Mouse (Mus musculus): ENCODE measurements around the gene C1rl. TPM values are rescaled to one million over a fixed set of nuclear protein-coding genes. Genes with fewer than 3 reads are reported as not detected.
A peak's percentile ranks its signal among the peaks of the same experiment; 100 is the strongest.
"Not testable (repeated sequence)": the region's sequence is repeated elsewhere in the genome, so short reads cannot be mapped to it uniquely, and the experiment has no call there.

C1rl gene
- total RNA-seq, 4 experiments from 2014 or later = 28.1 to 44.4 (median 34.4) TPM

DNA sequence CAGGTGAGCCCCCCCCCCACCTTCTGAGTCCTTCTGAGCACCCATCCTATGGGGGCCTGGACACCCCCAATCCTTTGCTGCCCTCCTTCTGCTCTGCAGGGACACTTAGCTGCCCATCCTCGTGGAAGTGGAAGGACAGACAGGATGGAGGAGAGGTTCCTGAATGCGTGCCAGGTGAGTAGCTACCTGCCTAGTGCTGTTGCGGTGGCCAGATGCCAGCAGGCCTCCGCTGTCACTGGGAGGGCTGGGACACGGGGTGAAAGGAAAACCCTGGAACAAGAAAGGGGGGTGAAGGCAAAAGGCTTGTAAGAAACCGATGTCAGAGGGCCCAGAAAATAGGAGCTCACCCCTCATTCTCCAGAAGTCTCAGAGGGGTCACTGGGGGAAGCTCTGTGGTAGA lies 14.1 kb downstream of the C1rl start:
- DNase-seq = no peak

DNA sequence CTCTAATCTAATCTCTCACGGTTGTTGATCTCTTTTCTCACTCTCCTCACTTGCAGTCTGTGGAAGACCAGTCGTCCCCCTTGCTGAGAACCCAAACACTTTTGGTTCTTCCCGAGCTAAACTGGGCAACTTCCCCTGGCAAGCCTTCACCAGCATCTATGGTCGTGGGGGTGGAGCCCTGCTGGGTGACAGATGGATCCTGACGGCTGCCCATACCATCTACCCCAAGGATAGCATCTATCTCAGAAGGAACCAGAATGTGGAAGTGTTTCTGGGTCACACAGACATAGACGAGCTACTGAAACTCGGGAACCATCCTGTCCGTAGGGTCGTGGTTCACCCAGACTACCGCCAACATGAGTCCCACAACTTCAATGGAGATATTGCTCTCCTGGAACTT lies 15.4 kb downstream of the C1rl start:
- no peak for DNase-seq

DNA sequence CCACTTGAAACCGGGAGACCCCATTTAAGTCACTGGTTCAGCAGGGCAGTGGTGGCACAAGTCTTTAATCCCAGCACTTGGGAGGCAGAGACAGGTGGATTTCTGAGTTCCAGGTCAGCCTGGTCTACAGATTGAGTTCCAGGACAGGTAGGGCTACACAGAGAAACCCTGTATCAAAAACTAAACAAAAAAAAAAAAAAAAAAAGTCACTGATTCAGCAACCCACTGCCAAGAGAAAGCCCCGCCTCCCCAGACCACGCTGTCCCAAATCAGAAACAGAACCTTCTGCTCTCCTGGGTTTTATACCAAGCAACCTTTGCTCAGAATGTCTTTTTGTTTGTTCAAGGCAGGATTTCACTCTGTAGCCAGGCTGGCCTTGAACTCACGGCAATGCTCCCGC lies 16.3 kb downstream of the C1rl start:
- not testable (repeated sequence) for DNase-seq

DNA sequence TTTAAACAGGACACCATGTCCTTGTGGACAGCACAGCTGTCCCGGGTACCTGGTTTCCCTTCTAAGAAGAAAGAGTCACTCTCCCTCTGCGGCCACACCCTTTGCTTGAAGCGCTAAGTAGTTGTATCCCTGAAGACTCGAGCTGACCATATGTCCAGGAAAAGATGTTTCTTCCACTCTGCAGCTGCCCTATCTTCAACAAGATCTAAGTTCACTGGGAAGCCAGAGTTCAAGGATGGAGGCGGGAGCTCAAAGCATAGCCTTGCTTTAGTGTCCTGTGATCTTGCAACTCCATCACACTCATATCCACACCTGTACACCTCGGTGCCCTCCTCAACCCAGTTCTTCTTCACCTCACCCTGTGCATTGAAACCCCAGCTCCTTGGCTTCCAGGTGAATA lies 19.0 kb downstream of the C1rl start:
- no peak for DNase-seq

DNA sequence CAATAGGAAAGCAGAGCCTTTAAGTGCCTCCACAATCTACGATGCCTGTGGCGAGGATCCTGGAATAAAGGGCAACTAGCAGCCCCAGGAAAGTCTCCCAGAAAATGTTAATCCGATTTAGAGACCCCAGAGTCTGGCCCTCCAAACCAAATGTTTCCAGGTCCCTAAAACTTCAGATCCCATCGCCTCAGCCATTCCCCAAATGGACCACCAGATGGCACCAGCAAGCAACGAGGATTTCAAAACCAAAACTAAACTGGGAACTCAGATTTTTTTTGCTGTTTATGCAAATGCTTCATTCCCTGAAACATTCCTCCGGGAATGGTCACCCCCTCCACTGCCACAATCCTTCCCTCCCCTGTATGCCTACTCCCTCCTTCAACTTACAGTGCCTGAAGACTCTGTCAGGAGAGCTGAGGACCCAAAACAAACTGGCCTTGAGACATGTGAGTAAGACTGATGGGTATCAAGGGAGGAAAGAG lies 19.5 kb downstream of the C1rl start, which contains the start of gene C1ra:
C1ra (plus strand) TSS at position 51 of the 482 bp plus-strand sequence.
- peak; percentile 55 for DNase-seq

DNA sequence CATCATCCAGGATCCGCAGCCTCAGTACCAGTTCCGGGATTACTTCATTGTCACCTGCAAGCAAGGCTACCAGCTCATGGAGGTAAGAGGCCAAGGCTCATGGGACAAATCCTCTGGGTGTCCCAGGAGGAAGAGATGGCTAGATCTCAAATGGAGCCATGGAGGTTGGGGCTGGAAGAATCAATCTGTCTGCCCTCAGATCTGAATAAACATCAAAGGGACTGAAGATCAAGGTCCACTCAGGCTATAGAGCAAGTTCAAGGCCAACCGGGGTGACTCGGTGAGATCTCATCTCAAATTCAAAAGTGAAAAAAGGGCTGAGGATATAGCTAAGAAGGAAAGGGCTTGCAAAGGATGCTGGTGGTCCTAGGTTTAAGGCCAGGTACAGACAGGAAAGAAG lies 24.8 kb downstream of the C1rl start:
- DNase-seq = not testable (repeated sequence)

DNA sequence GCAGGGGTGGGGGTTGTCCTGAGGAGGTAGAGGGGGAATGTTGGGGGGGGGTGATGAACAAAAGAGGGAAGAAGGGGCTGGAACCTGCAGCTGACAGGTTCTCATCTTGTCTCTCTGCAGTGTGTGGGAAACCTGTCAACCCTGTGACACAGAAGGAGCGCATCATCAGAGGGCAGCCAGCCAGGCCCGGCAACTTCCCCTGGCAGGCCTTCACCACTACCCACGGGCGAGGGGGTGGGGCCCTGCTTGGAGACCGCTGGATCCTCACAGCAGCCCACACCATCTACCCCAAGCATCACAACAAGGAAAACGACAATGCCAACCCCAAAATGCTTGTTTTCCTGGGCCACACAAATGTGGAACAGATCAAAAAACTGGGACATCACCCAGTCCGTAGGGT lies 29.2 kb downstream of the C1rl start:
- not testable (repeated sequence) for DNase-seq

DNA sequence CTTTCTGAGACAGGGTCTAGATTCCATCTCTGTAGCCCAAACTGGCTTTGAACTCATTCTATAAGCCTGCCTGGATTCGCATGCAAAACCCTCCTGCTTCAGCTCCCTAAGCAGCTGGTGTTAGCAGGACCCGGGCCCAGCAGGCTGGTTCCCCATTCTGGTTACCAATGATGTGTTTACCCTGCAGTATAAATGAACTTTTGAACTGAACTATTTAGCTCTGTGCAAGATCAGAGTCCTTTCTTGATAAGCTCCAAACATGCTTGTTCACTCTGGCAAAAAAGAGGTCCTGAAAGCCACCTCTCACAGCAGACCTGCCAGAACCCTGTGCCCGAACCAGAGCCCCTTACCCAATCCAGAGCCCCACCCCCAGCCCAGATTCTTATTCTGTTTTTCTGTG lies 35.0 kb downstream of the C1rl start:
- no peak for DNase-seq

DNA sequence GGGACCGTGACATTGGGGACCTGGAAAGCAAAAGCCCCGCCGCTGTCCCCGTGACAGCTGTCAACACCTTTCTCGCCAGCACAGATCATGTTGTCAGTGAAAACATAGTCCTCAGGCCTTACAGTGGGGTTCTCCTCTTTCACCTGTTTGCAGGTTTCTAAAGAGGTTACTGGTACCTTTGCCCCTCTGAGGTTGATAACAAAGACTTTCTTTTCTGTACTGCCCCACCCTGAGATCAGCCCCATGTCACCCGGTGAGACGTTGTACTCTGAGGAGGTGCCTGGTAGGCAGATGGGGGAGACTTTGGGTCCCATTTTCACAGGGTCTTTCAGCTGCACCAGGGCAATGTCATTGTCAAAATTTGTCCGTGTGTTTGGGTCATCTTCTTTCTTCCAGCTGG lies 38.2 kb downstream of the C1rl start:
- DNase-seq = no peak

DNA sequence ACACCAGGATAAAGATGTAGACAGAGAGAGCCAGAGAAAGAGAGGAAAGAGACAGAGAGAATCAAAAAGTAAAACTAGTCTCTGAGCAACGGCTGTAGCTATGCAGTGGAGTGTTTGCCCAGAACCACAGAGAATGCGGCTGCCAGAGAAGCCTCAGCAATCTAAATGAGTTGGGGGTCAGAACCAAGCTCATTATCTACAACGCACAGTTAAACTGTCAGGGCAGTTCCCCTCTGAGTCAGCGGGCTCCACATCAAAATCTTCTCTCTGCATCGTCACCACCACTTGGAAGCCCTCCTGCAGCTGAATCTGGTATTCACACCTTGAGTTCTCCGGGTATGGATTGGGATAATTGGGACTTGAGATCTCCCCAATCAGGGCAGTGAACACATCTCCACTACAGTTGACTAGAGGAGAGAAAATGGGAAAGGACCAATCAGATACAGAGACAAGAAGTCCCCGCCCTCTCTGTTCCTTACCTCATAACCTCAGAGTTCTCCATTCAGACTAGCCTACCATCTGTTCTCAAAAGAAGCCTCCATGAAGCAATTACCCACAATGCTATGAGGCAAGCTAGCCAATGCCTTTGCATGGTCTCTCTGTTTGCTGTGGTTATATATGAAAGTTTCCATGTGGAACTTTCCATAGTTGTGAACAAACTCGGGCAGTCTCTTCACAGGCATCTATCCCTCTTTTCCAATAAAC lies 43.4 kb downstream of the C1rl start:
- DNase-seq = not testable (repeated sequence)

DNA sequence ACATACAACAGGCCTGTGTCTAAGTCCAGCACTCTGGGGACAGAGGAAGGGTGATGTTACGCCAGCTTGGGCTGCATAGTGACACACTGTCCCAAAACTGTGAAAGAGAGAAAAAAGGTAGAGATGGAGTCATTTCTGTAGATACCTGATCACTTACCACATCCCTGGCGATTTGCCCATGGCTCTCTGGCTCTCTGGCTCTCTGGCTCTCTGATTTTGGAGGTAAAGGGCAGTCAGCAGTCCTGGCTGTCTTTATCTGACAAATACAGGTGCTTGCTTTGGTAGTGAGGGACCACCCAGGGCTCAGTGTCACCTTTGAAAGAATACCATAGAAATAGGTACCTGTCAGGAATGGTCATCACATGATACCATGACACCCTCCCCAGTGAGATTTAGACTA lies 48.3 kb downstream of the C1rl start:
- not testable (repeated sequence) for DNase-seq

DNA sequence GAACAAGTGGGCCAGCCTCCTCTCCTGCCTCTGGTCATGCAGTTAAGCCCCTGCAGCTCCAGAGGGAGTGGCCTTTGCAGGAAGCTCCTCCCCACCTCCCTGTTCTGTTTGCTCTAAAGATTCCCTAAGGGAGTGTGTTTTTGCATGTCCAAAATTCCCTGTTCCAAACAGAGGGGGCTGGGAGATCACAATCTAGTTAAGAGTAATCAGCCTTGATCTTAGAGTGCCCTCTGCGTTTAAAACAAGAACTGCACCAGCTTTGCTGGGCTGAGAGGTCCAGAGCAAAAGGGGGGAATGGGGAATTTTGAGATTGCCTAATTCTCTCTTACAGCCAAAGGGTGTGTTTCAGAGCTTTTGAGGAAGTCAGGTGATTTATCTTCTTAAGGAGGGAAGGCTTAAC lies 49.4 kb downstream of the C1rl start, which contains the start of gene C1s1:
C1s1 (minus strand) TSS at position 76 of the 400 bp plus-strand sequence.
- DNase-seq = peak; percentile 24

DNA sequence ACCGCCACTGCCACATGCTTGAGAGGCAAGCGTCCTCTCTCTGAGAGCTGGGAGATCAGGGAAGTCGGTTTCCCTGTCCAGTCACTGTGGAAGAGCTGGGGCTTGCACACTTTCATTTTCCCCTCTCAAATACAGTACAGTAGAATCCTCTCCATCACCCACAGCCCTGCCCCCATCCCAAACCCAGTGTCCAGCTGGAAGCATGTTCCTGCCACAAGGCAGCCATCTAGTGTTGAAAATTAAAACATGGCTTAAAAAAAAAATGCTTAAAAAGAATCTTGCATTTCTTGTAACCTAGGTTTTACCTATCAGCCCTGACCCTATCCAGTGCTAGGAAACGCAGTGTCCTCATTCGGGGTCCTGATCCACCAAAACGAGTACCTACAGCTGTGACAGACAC lies 51.6 kb downstream of the C1rl start:
- no peak for DNase-seq

DNA sequence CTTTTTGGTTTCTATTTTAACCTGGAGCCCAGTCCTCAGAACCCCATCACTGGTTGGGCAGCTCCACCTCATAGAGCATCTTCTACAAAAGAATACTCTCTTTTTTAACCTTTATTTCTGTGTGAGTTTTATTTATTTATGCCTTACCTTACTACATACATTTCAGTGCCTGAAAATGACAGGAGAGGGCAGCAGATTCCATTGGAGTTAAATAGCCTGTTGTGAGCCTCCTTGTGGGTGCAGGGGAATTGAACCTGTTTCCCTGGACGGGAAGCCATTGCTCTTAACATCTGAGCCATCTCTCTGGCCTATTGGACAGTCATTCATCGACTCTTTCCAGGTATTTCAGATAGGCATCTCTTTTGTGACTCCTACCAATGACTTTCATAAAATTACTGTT lies 52.5 kb downstream of the C1rl start:
- no peak for DNase-seq

DNA sequence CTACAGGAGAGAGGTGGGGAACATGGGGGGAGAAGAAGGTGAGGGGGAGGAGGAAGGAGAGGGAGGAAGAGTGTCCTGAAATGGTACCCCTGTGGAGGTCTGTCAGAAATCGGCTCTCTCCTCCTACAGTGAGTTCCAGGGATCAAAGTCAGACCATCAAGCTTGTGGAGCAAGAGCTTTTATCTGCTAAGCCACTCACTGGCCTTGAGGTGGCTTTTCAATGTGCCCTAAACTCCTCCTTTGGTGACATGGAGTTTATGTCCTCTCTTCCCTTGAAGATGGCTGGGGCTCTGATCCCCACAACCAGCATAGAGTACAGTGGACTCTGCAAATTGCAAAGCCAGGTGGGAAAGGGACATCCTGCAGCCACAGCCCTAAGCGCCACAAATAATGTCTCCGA lies 55.1 kb downstream of the C1rl start:
- DNase-seq = not testable (repeated sequence)

DNA sequence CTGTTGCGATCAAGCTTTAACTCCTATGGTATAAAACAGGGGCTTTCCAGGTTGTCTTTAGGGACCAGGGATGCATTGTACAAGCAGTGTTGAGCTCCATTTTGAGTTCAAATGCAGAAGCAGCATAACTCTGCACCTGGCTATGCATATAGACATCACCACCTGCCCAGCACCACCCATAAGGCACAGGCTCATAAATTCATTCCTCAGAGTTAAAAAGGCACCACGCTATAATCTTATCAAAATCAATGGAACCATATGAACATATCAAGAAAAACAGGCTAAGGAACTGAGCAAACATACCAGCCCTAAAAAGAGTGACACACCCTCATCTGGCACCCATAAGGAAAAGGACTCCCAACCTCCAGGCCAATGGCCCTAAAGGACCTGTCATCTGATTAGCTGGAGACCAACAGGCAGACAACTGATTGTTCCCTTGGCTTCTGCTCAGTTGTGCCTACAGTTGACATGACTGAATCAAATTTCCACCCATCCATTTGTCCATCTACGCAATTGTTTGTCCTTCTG lies 56.2 kb downstream of the C1rl start:
- DNase-seq = no peak

DNA sequence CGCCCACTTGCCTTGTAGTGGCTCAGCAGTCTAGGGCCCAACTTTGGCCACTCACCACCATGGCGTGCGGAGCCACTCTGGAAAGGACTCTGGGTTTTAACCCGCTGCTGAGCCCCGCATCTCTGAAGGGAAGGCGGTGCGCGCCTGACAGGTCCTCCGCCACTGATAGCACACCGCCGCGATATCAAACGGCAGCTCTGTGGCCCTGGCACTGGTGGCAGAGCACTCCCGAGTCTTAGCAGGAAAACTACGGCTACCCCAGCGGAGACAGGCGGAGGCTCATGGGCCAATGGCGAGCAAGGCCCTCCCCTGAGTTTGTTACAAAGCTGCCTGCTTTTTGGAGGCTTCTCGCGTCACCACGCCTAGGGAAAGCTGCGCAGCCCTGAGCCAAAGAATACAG lies 59.9 kb downstream of the C1rl start:
- DNase-seq = no peak

DNA sequence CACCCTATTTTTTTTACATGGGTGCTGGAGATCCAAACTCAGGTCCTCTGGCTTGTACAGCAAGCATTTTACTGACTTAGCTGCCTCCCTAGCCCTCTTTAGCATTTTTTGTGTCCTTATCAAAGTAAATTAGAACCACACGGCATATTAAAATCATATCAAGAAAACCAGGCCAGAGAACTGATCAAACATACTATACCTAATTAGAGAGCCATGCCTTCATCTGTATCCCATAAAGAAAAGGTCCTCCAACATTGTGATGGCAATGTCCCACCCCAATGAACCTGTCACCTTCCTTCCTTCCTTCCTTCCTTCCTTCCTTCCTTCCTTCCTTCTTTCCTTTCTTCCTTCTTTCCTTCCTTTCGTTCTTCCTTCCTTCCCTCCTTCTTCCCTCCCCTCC lies 63.0 kb downstream of the C1rl start:
- not testable (repeated sequence) for DNase-seq

Other genes starting within 250 kb of the C1rl start
- gene Cd163, start 188.5 kb upstream of the C1rl start, total RNA-seq (2022) = 1 to 10 TPM; 3.6 to 7.2 (median 5.0) TPM
- gene Pex5, start 78.0 kb upstream of the C1rl start, total RNA-seq (2022) = 10 to 100 TPM; 62.0 to 95.7 (median 82.8) TPM
- gene Clstn3, start 28.3 kb upstream of the C1rl start, total RNA-seq (2022) = 10 to 100 TPM; 55.0 to 89.1 (median 73.7) TPM
- 100 to 1,000 TPM in 2 of 4 experiments, 10 to 100 TPM in 2; 48.6 to 131 (median 88.7) TPM for gene C1ra, start 19.3 kb downstream of the C1rl start, total RNA-seq (2022)
- gene C1s1, start 49.2 kb downstream of the C1rl start, total RNA-seq (2022) = 100 to 1,000 TPM in 1 of 4 experiments, 10 to 100 TPM in 3; 46.9 to 107 (median 72.7) TPM
- gene C1rb, start 77.2 kb downstream of the C1rl start, total RNA-seq (2022) = 10 to 100 TPM in 2 of 4 experiments, 1 to 10 TPM in 2; 5.9 to 19.1 (median 12.4) TPM
- 1 to 10 TPM; 1.8 to 4.1 (median 3.0) TPM for gene C1s2, start 143.0 kb downstream of the C1rl start, total RNA-seq (2022)
- 100 to 1,000 TPM in 1 of 4 experiments, 10 to 100 TPM in 3; 75.1 to 111 (median 90.7) TPM for gene Lpcat3, start 169.9 kb downstream of the C1rl start, total RNA-seq (2022)
- 10 to 100 TPM; 81.9 to 100.0 (median 86.2) TPM for gene Emg1, start 219.1 kb downstream of the C1rl start, total RNA-seq (2022)
- 100 to 1,000 TPM; 255 to 303 (median 272) TPM for gene Phb2, start 219.2 kb downstream of the C1rl start, total RNA-seq (2022)
- gene Ptpn6, start 245.6 kb downstream of the C1rl start, total RNA-seq (2022) = 10 to 100 TPM; 14.1 to 21.6 (median 15.0) TPM
- 100 to 1,000 TPM; 348 to 417 (median 368) TPM for gene Grcc10, start 248.3 kb downstream of the C1rl start, total RNA-seq (2022)